Mouse (Mus musculus): ENCODE measurements around the gene Aqp3.

The Aqp3 gene

DNA sequence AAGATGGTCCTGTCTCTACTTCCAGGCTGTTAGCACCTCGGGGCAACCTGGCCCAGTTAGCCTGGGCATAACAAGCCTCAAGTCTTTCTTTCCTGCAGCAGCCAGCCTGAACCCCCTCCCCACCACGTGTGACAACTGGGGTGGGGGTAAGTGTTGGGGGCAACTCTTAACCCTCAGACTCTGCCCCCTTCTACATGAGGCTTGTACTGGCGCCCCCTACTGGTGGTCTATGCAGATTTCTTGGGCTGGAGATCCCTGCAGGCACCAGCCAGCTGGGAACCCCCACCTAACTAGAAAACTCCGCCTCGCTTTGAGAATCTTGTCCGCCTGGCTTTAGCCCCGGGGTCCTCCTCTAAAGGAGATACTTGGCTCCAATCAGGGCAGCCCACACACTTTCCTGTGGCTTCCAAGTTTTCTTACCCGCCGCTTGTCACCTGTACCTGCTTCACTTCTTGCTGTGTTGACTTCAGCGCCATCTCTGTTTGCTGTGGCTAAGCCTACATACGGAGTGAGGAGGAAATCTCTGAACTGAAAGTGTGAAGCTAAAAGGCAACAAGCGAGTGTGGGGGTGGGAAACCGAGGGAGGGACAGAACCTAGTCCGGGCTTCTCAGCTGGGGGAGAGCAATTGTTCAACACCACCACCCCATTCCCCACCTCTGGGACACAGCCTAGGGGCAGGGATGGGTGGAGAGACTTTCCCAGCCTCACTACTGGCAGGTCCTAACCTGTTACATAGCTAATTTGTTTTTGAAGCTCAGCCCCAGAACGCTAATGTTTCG, 33.9 kb downstream of the Aqp3 start:
- peak; percentile 45 to 71 for DNase-seq (ENCODE audit: low spot score in 2 of 2)

DNA sequence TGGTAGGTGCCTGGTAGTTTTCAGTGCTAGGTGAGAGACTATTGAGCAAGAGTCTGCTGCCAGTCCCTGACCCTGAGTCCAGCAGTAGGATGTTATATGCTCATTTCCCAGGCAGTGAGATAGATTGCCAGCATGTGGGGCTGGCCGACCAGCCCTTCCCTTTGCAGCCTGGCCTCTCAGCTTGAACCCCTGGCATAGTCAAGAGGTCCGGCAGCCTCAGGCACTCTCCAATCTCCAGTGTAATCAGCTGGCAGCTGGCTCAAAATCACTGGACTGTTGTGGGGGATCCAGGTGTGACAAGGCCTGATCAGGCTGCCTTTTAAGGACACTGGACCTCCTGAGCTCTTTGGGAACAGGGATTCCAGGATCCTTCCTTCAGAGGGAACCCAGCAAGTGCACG, 34.6 kb downstream of the Aqp3 start:
- DNase-seq (ENCODE audit: low spot score in 2 of 2) = no peak

DNA sequence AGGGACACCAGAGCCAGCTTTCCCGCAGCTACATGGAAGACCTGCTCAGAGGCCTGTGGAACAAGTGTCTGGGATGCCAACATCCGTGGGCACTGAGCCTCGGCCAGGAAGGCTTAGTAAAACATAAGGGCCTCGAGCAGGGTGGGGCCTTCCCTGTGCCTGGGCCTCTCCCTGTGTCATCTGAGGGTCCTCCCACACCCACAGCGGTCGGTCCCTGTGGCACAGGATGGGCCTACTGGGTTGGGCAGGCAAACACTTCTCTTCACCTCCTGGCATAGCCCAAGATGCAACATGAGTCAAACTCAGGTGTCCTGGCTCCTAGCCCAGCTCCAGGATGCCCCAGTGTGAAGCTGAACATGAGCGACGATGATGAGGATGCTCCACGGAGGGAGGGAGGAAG, 40.6 kb downstream of the Aqp3 start:
- no peak for DNase-seq (ENCODE audit: low spot score in 2 of 2)

DNA sequence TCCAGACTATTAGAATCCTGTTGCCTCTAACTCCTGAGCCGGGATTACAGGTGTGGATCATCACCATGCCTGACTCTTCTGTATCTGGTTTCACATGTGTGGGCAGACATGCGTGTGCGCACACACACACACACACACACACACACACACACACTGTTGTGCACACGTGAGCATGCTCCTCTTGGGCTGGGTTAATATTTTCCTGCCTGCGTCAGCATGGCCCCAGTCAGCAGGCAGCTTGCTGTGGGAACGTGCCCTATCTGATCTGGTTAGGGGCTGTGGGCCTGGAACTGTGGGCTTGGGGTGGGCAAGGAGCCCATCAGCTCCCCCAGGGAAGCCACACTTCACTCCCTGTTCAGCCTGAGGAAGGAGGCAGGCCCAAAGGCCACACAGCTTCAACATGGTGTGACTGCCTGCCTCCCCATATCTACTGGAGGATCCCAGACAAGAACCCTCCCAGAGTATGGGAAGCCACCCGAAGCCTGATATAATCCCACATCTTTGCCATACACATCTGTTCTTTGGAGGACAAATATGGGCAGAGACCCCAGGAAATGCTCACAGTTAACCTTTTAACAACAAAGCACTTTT, 41.1 kb downstream of the Aqp3 start:
- no peak for DNase-seq (ENCODE audit: low spot score in 2 of 2)

DNA sequence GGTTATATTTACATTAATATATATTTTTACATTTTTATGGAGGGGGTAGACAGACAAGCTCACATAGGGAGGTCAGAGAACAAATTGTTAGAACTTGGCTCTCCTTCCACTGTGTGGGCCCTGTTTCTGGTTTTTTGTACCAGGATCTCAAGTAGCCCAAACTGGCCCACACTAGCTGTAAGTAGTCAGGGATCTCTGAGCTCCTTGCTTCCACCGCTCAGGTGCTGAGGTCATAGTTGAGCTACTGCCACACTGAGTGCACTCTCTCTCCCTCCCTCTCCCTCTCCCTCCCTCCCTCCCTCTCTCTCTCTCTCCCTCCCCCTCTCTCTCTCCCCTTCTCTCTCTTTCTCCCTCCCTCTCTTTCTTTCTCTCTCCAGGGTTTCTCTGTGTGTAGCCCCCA, 41.7 kb downstream of the Aqp3 start:
- no peak for DNase-seq (ENCODE audit: low spot score in 2 of 2)

DNA sequence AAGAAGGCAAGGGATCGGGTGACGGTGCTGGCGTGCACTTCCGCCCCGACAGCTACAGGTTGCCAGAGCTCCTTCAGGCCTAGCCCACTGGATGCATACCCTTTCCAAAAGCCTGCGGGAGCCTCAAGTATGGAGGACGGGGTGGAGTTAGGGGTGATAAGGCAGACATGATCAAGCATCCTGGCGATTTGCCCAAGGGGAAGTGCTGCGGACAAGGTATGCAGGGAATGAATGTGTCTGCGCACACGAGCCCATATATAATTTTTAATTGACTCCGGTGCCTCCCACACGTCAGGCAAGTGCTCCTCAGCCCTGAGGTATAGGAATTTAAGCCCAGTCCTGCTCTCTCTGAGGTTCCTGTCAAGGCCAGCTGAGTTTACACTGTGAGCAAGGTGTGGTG, 42.9 kb downstream of the Aqp3 start:
- DNase-seq (ENCODE audit: low spot score in 2 of 2) = no peak

DNA sequence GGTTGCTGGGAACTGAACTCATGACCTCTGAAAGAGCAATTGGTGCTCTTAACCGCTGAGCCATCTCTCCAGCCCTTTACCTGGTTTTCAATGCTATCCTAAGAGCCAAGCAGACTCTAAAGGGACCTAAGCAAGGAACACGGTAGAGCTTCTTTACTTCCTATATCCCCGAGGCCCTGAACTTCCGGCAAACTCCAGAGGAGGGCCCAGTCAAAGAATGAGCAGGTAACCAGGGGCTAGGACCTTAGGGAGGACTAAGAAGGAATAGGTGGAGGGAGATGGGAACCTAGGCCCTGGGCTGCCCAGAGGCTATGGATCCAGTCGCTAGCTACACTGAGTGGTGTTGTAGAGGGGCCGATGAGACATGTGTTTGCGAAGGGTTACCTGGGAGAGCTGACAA, 46.2 kb downstream of the Aqp3 start:
- no peak for DNase-seq (ENCODE audit: low spot score in 2 of 2)

DNA sequence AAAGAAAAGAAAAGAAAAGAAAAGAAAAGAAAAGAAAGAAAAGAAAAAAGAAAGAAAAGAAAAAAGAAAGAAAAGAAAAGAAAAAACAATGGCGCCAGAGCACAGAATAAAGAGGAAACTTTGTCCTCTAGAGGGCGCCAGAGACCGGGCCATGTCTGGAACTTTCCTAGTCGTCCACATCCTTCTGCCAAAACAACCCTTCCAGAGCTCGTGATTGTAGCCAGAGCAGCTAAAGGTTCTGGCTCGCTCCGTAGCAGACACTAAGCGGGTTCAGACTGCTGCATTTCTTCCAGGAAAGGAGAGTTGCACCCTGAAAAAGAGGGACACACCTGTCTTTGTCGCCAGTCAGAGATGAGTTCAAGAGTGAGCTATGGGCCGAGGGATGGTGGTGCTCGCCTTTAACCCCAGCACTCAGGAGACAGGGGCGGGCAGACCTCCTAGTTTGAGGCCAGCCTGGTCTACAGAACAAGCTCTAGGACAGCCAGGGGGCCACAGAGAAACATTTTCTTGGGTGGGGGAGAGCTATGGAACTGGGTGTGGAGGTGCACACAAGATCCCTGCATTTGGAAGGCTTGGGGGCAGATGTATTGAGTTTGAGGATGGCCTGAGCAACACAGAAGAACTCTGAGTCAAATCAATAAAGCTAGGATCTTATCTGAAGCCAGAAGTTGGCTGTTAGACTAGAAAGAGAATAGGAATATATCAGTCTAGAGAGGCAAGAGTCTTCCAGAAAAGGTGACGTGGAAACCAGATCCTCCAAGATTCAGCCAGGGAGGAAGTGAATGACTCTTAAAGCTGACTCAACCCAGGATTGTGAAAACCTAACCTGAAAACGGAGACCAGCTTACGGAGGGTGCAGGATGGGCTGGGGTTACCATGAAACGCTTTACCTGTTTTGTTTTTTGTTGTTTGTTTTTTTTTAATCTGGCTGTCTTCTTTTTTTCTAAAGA, 47.0 kb downstream of the Aqp3 start:
- peak; percentile 75 to 79 for DNase-seq (ENCODE audit: low spot score in 2 of 2)

DNA sequence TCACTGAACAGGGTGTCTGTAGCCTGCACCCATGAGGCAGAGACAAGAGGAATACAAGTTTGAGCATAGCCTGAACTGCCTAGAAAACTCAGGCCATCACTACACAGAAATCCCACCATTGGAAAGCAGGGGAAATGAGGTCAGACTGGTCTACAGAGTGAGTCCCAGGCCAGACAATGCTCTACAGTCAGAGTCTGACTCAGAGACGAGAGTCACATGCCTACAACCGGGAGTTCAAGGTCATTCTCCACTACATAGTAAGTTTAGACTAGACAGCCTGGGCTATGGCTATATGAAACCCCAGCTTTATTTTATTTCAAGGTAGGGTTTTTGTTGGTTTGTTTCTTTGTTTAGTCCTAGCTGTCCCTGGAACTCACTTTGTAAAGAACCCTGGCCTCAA, 49.1 kb downstream of the Aqp3 start:
- no peak for DNase-seq (ENCODE audit: low spot score in 2 of 2)

DNA sequence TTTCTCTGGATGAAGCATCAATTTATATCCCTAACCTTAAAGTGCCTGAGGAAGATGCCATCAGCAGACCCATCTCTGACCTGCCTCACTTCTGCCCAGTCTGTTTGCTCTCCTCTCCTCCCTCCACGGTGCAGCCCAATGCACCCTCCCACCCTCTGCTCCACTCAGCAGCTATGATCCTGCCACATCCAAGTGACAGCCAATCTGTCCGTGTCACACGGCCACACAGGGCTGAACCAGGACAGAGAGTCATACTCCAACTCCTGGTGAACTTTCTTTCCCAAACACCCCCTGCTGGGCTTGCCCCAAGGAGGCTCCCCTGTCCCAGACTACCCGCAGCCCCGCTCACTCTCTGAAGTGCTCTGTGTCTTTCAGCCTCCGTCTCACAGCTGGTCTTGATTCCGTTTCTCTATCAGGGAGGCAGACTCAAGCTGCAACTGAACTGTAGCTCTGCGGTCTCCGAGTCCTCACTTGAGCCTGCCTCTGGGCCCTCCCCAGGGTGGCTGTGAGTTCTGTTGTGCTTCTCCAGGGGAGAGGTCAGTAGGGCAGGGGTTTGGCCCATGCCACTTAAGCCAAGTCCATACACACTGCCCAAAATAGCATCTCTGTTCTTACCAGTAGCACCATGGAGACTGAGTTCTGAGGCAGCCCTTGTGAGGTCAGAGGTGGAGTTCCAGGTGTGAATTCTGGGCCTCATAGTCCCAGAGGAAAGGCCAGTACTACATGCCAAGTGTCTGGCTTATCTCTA, 50.3 kb downstream of the Aqp3 start, which contains the start of gene Aqp7:
Gene Aqp7 (minus strand): TSS at position 616 of the 748 bp plus-strand sequence.
- DNase-seq (ENCODE audit: low spot score in 2 of 2) = no peak

DNA sequence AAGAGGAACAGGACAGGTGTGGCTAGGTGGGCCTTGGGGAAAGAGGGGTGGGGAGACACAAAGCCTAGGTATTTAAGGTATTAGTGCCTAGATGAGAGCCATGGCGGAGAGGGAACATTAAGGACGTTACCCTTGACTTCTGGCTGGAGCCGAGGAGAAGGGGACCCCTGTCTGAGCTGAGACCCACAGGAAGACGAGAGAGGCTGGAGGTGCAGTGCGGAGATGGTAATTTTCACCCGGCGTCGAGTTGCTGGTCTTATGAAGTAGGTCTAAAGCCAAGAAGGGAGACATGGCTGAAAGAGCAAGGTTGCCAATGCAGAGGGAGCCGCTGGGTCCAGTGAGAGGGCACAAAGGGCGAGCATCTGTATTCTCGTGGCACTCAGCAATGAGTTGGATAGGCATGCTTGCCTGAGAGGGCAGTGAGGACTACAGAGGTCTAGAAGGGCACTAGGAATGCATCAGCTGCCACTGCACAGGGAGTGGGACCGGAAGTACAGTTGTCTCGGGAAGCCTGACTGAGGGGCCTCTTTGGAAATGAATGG, 51.7 kb downstream of the Aqp3 start:
- DNase-seq (ENCODE audit: low spot score in 2 of 2) = no peak

DNA sequence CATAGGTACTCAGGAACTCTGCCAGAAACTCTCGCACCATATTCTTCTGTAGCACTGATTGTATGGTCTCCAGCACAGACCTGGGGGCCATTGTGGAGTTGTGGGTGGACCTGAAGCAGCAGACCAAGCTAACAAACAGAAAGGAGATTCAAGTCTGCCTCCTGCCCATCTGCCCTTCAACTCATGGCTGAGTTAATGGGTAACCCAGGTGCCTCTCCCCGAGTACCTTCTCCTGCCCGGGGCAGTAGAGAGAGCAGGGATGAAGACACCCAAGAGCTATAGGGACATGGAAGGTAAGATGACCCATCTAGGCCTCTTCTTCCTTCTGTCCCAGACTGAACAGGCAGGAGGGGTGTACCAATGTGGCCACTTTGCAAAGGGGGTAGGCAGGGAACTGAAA, 52.7 kb downstream of the Aqp3 start:
- no peak for DNase-seq (ENCODE audit: low spot score in 2 of 2)

DNA sequence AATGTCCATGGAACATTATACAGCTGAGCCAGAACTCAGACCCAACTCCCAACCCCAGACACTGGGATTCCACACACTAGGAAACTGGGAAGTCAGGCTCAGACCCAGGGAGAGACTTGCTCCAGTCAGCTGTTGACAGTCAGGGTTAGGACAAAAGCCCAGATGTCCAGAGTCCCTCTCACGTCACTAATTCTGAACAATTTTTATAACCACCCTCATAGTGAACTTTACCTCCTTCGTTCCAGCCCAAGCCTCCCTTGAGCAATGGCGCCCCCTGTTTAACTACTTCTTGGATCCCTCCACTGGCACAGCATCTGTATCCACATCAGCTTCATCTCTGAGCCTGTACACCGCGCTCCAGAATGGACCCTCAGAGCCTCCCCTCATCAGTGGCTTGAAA, 54.0 kb downstream of the Aqp3 start:
- no peak for DNase-seq (ENCODE audit: low spot score in 2 of 2)

DNA sequence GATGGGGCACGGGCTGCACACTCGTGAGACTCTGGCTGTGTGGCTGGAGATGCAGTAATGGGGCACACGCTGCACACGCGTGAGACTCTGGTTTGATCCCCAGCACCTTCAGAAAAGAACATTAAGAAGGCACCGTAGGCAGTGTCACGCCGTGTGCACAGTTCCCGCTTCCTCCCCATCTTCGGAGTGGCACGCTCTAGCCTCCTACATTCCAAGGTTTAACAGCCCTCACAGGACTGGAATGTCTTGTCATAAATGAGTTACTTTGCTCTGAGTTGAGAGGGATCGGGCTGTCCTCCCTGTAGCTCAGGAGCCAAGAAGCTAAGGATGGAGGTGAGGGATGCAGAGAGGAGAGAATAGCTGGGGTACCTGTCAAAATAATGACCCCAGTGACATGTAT, 55.1 kb downstream of the Aqp3 start:
- no peak for DNase-seq (ENCODE audit: low spot score in 2 of 2)

Measured in urinary bladder, adult 18-20 months (tissue).